Mouse (Mus musculus): ENCODE measurements around the gene Rundc1. TPM values are rescaled to one million over a fixed set of nuclear protein-coding genes. Genes with fewer than 3 reads are reported as not detected.
"Not testable (repeated sequence)": the region's sequence is repeated elsewhere in the genome, so short reads cannot be mapped to it uniquely, and the experiment has no call there.

Rundc1 gene
- polyA plus RNA-seq, 1 experiment from 2014 or later: 17.3 TPM

DNA sequence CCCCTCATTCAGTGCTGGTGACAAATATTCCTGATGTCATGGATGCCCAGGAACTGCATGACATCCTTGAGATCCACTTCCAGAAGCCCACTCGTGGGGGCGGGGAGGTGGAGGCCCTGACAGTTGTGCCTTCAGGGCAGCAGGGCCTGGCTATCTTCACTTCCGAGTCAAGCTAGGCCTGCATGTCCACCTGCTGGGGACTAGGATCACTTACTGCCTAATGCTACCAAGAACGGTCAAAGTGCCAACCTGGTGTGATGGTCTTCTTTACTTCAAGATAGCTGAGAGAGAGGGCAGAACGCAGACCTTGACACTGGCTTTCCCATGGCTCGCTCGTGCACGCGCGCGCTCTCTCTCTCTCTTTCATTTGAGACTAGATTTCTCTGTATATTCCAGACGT is 33.3 kb downstream of the Rundc1 start:
- WGBS: 83% methylated on average over 12 of the region's 12 CpGs
- ATAC-seq (ENCODE audit: insufficient number of reproducible peaks, low FRiP score): no peak
- Histone ChIP-seq H3K4me1 (replicated peaks) (peaks cover 22% of the 10 kb centered on the region), H3K4me3 (no peak overlapping the region), H3K9me3 (replicated peaks) (no peaks in the 10 kb centered on the region), H3K4me2 (no peak overlapping the region), H3K36me3 (peaks cover 65% of the 10 kb centered on the region), H3K27me3 (replicated peaks) (no peaks in the 10 kb centered on the region), H3K27ac (ENCODE audit: poor library complexity, severe bottlenecking) (no peak overlapping the region), H3K9ac (no peak overlapping the region)

DNA sequence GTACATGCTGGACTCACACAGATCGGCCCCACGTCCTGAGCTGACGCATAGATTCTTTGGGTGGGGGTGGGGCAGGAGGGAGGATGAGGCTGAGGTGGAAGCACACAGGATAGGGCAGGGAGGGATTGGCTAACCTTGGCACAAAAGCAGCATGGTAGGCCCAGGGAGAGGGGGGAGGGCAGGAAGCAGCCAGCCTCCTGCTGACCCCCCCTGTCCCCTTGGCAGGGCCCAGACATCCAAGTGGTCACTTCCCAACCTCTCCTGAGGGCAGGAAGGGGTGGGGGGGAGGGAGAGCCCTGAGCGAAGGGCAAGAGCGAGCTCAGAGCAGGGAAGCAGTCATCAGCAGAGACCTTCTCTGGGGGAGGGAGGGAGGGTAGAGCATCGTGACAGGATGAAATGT is 34.8 kb downstream of the Rundc1 start:
- H3K9ac ChIP-seq: 0 out of 2 replicates have a peak overlapping the region, but pooled peaks have one; percentile 9
- H3K9me3 ChIP-seq (replicated peaks): no peaks in the 10 kb centered on the region
- no peaks in the 10 kb centered on the region for H3K27me3 ChIP-seq (replicated peaks)
- no peak overlapping the region for H3K4me3 ChIP-seq
- ATAC-seq (ENCODE audit: insufficient number of reproducible peaks, low FRiP score): no peak
- H3K4me1 ChIP-seq (replicated peaks): peaks cover 33% of the 10 kb centered on the region
- H3K4me2 ChIP-seq: no peak overlapping the region
- H3K27ac ChIP-seq (ENCODE audit: poor library complexity, severe bottlenecking): no peak overlapping the region
- H3K36me3 ChIP-seq: peaks cover 65% of the 10 kb centered on the region
- 48% methylated on average over 6 of the region's 6 CpGs for WGBS

DNA sequence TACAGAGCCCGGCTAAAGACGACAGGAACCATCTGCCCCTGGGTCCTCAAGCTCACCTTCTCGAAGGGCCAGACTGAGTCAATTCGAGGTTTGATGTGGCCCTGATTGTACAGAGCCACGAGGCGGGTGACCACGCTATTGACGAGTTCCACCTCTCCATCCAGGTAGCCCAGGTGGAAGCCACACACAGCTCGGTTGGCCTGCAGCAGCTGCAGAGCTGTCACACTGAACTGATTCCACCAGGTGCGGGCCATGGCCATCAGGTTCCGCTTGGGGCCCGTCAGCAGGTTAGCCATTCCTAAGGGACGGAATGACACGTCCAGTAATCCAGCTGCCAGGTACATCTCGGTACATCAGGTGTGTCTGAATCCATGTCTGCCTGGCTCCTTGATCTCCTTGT is 35.4 kb downstream of the Rundc1 start:
- H3K27me3 ChIP-seq (replicated peaks): no peaks in the 10 kb centered on the region
- H3K36me3 ChIP-seq: peaks cover 65% of the 10 kb centered on the region
- no peak for ATAC-seq (ENCODE audit: insufficient number of reproducible peaks, low FRiP score)
- no peaks in the 10 kb centered on the region for H3K9me3 ChIP-seq (replicated peaks)
- no peak overlapping the region for H3K9ac ChIP-seq
- WGBS: 84% methylated on average over 15 of the region's 15 CpGs
- H3K4me2 ChIP-seq: no peak overlapping the region
- H3K4me3 ChIP-seq: no peak overlapping the region
- peaks cover 35% of the 10 kb centered on the region for H3K4me1 ChIP-seq (replicated peaks)
- H3K27ac ChIP-seq (ENCODE audit: poor library complexity, severe bottlenecking): no peak overlapping the region

DNA sequence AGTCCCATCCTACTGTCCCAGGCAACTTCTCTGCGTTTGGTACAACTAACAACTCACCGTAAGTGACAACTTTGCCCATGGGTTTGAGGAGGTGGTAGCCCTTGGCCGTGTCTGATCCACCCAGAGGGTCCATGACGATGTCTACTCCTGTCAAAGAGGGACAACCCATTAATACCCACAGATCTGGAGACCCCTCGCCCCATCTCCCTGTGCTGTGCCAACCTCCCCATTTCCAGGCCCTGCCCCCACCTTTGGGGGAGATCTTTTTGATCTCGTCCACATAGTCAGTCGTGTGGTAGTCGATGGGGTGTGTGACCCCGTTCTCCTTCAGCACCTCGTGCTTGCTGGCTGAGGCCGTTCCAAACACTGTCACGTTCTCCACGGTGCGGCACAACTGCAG is 37.3 kb downstream of the Rundc1 start:
- H3K4me3 ChIP-seq: no peak overlapping the region
- H3K4me2 ChIP-seq: no peak overlapping the region
- H3K9me3 ChIP-seq (replicated peaks): no peaks in the 10 kb centered on the region
- H3K9ac ChIP-seq: no peak overlapping the region
- peaks cover 54% of the 10 kb centered on the region for H3K36me3 ChIP-seq
- WGBS: 88% methylated on average over 14 of the region's 14 CpGs
- ATAC-seq (ENCODE audit: insufficient number of reproducible peaks, low FRiP score): no peak
- H3K27me3 ChIP-seq (replicated peaks): no peaks in the 10 kb centered on the region
- H3K27ac ChIP-seq (ENCODE audit: poor library complexity, severe bottlenecking): no peak overlapping the region
- H3K4me1 ChIP-seq (replicated peaks): peaks cover 41% of the 10 kb centered on the region

DNA sequence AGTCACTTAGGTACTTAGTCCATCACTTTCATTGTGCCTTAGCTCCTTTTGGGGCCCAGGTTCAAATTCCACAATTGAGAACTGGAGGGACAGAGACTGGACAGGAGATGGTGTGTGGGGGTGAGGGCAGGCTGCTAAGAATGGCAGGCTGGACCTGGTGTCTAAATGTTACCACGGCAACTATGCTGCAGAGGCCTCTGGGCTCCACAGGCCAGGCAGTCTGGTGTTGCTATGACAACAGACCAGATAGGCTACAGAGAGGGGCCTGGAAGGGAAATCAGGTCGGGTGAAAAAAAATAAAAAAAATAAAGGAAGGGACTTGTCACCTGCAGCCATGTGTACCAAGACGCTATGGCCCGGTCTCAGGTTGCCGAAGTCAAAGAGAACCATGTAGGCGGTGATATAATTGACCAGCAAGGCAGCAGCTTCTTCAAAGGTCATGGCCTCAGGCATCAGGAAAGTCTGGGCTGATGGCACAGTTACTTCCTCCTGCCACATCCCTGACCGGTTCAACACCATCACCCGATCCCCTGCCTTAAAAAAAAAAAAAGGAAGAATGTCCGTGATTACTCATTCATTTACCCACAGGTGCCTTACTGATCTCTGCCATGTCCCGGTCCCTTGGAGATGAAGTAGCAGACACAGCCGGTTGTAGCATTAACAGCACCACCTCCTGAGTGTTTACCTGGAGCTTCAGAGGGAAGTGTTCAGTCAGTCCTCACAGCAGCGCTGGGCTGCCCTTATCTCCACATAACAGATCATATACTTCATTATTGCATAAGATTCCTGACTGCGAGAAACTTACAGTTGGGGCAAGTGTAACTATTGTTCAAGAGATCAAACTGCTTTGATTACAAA is 37.9 kb downstream of the Rundc1 start:
- Histone ChIP-seq H3K9me3 (replicated peaks) (no peaks in the 10 kb centered on the region), H3K4me3 (no peak overlapping the region), H3K9ac (no peak overlapping the region), H3K27ac (ENCODE audit: poor library complexity, severe bottlenecking) (no peak overlapping the region), H3K4me1 (replicated peaks) (peaks cover 43% of the 10 kb centered on the region), H3K27me3 (replicated peaks) (no peaks in the 10 kb centered on the region), H3K36me3 (peaks cover 47% of the 10 kb centered on the region), H3K4me2 (0 out of 2 replicates have a peak overlapping the region, but pooled peaks have one; percentile 6)
- 48% methylated on average over 13 of the region's 13 CpGs for WGBS
- no peak for ATAC-seq (ENCODE audit: insufficient number of reproducible peaks, low FRiP score)

DNA sequence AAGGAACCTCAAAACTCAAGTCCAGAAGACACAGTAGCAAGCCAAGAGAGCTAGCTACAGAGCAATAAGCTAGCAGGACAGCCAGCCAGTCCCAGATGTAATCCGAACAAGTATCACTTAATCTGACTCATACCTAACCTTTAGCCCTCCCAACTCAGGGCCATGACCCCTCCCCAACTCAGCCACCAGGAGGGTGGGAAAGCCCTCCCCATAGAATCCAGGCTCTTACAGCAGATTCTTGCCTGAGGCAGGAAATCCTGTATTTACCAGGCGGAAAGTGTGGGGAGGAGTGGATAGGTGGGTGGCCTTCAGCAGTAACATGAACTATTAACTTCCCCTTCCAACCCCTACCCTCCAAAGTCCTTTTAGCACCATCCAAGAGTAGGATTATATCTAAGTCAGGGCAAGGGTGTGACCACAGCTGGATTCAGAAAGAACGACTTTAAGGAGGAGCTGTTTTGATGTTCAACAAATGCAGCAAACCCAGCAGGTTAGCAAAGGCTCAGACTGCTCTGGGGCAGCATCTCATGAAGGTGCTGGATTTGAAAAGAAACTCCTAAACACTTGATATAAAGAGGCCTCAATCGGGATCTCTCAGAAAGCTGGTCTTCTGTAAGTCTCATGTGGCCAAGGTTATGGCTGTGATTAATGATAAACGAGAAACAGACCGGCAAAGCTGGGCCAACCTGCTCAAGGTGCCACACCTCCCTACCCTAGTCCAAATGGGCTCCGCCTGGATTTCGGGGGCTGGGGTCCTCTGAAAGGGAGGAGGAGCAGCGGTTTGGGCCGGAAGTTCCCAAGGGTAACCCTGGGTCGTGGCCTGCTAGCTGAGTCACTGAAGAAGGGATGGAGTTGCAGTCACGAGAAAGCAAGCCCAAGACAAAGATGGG is 39.6 kb downstream of the Rundc1 start, which contains the start of gene Rnd2:
TSS of gene Rnd2 (plus strand) at position 789 of the 890 bp plus-strand sequence.
- Histone ChIP-seq H3K27me3 (replicated peaks) (no peaks in the 10 kb centered on the region), H3K9ac (peak within 1 kb of the TSS; percentile 89), H3K9me3 (replicated peaks) (no peaks in the 10 kb centered on the region), H3K4me1 (replicated peaks) (peaks cover 52% of the 10 kb centered on the region), H3K4me2 (peak within 1 kb of the TSS; percentile 92), H3K36me3 (peaks cover 32% of the 10 kb centered on the region), H3K4me3 (peak within 1 kb of the TSS; percentile 93), H3K27ac (ENCODE audit: poor library complexity, severe bottlenecking) (peak within 1 kb of the TSS; percentile 83)
- WGBS: 10% methylated on average over 12 of the region's 12 CpGs
- ATAC-seq (ENCODE audit: insufficient number of reproducible peaks, low FRiP score): no peak

DNA sequence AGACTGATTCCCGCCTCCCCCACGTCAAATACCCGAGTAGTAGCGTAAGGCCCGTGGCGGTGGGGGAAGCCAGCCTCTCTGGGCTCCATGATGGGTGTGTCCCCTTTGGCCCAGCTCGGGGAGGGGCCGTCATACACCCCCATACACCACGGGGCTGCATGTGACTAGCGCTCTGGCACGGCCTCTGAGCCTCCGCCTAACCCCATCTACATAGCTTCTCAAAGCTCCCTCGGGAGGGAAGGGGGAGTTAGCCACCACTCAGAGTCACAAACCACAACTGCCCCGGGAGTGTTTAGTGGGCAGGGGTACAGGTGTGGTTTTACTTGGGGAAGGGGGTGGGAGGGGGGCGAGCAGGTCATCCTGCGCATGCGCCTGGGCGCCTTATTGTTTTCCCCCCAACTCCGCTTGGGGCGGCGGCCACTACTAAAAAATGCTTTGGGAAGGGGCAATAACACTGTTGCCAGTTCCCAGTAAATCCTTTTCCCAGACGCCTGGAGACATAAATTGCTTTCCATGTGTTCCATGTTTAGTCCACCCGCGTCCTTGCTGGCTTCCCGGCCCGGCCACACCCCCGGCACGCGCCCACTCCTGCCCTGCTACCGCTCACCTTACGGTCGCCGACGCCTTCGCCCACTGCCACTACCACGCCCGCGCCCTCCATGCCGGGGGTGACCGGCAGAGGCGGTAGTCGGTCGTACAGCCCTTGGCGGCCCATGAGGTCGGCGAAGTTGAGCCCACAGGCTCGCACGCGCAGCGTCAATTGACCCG is 40.4 kb downstream of the Rundc1 start:
- Histone ChIP-seq H3K4me2 (peak overlapping the region; percentile 92), H3K27ac (ENCODE audit: poor library complexity, severe bottlenecking) (peak overlapping the region; percentile 83), H3K9me3 (replicated peaks) (no peaks in the 10 kb centered on the region), H3K9ac (peak overlapping the region; percentile 89), H3K4me3 (peak overlapping the region; percentile 93), H3K4me1 (replicated peaks) (peaks cover 49% of the 10 kb centered on the region), H3K27me3 (replicated peaks) (no peaks in the 10 kb centered on the region), H3K36me3 (peaks cover 23% of the 10 kb centered on the region)
- peak; percentile 63 for ATAC-seq (ENCODE audit: insufficient number of reproducible peaks, low FRiP score)
- under 1% methylated on average over 51 of the region's 51 CpGs for WGBS

DNA sequence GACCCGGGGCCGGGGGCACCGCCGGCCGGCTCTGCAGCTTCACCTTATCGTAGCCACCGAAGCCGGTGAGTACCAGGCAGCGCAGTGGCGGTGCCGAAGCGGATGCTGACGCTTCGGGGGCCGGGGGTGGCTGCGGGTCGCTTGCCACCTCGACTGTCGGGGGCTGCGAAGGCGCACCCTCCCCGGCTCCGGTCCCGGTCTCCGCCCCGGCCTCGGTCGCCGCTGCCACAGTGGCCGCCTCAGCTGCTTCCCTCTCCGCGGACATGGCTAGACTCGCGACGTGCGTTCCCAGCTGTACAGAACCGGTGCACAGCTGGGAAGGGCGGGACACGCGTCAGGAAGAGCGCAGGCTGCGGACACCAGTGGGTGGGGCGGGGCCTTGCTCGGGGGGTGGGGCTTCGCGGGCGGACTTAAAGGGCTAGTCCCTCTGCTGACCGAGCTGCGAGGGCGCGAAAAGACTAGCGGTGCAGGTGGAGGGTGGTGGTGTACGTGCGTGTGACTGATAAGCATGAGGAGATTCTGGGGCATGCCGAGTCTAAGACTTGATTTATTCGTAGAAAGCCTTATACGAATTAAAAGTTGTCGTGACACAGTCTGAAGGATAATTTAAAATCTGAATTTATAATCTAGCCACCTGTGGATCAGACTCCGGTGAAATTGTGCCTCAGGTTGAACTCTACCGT is 41.1 kb downstream of the Rundc1 start, which contains the start of gene Vat1:
TSS of gene Vat1 (minus strand) at position 362 of the 683 bp plus-strand sequence.
- 1% methylated on average over 60 of the region's 60 CpGs for WGBS
- Histone ChIP-seq H3K4me3 (peak within 1 kb of the TSS; percentile 93), H3K9ac (peak within 1 kb of the TSS; percentile 89)

DNA sequence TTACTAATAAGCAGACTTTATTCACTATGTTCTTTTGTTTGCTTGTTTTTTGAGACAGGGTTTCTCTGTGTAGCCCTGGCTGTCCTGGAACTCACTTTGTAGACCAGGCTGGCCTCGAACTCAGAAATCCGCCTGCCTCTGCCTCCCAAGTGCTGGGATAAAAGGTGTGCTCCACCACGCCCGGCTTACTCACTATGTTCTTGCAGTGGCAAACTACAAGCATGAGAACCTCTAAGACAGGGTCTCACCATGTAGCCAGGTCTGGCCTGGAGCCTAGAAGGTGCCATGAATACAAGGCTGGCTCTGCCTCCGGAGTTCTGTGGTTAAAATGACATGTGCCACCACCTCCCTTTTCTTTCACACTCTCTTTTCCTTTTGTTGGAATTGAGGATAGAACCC is 41.7 kb downstream of the Rundc1 start:
- H3K9ac ChIP-seq; ATAC-seq (ENCODE audit: insufficient number of reproducible peaks, low FRiP score); H3K9me3 ChIP-seq (replicated peaks); H3K27ac ChIP-seq (ENCODE audit: poor library complexity, severe bottlenecking); H3K27me3 ChIP-seq (replicated peaks): not testable (repeated sequence)
- Histone ChIP-seq H3K36me3 (peaks cover 12% of the 10 kb centered on the region), H3K4me2 (peak overlapping the region; percentile 92), H3K4me1 (replicated peaks) (peaks cover 52% of the 10 kb centered on the region), H3K4me3 (peak overlapping the region; percentile 93)
- WGBS: 52% methylated on average over 5 of the region's 5 CpGs

More for the DNA sequence above, 41.1 kb downstream of the Rundc1 start, which contains the start of gene Vat1:
- ATAC-seq (ENCODE audit: insufficient number of reproducible peaks, low FRiP score): peak; percentile 83
- Histone ChIP-seq H3K9me3 (replicated peaks) (no peaks in the 10 kb centered on the region), H3K27ac (ENCODE audit: poor library complexity, severe bottlenecking) (peak within 1 kb of the TSS; percentile 83), H3K4me2 (peak within 1 kb of the TSS; percentile 95), H3K36me3 (peaks cover 17% of the 10 kb centered on the region), H3K4me1 (replicated peaks) (peaks cover 52% of the 10 kb centered on the region), H3K27me3 (replicated peaks) (no peaks in the 10 kb centered on the region)
